Mouse (Mus musculus) E14TG2a.4 (cell line): Measurements from ENCODE around the gene Clec11a.

Source experiments
- CTCF ChIP-seq: conservative IDR thresholded peaks from 2 replicates; pipeline ENCODE4 v1.5.1; 2014; ENCODE audit warnings: low read length
- POU5F1 ChIP-seq: IDR thresholded peaks from 2 replicates; pipeline ENCODE4 v1.6.1; 2014; ENCODE audit warnings: low read length, borderline replicate concordance

- TF ChIP-seq CTCF: no peak
- no peak for TF ChIP-seq POU5F1
These were observed 15.3 kb downstream of the Clec11a start for GRCm38 (mm10) chr7:44291418-44291817.
